Mouse (Mus musculus) lung, postnatal 25 days (tissue): ENCODE measurements around the gene Ano3.
"Not testable (repeated sequence)": the region's sequence is repeated elsewhere in the genome, so short reads cannot be mapped to it uniquely, and the experiment has no call there.

Experiments used
- DNase-seq: peaks from one replicate; pipeline ENCODE4 v3.0.0; 2022; ENCODE audit warnings: low spot score

Ano3 gene

GRCm38 (mm10) chr2:110950823-110951222, at the start of gene Ano3:
Gene Ano3, minus strand, starts transcription at chr2:110950923.
- not testable (repeated sequence) for DNase-seq

GRCm38 (mm10) chr2:110990071-110990470, 39.3 kb upstream of the Ano3 start:
- no peak for DNase-seq

GRCm38 (mm10) chr2:110989539-110989938, 38.8 kb upstream of the Ano3 start:
- no peak for DNase-seq

- DNase-seq = no peak
Measured at GRCm38 (mm10) chr2:110985853-110986271, 35.1 kb upstream of the Ano3 start.

- no peak for DNase-seq
Measured at GRCm38 (mm10) chr2:110981733-110982132, 31.0 kb upstream of the Ano3 start.

- DNase-seq = no peak
Measured at GRCm38 (mm10) chr2:110979610-110980009, 28.9 kb upstream of the Ano3 start.

- no peak for DNase-seq
Measured at GRCm38 (mm10) chr2:110976871-110977270, 26.1 kb upstream of the Ano3 start.

- DNase-seq = no peak
Measured at GRCm38 (mm10) chr2:110970158-110970557, 19.4 kb upstream of the Ano3 start.

- no peak for DNase-seq
Measured at GRCm38 (mm10) chr2:110965398-110965797, 14.7 kb upstream of the Ano3 start.

- no peak for DNase-seq
Measured at GRCm38 (mm10) chr2:110950432-110950803, 305 bp downstream of the Ano3 start.

GRCm38 (mm10) chr2:110949679-110950431, 868 bp downstream of the Ano3 start:
- no peak for DNase-seq

- no peak for DNase-seq
Measured at GRCm38 (mm10) chr2:110945171-110945570, 5.6 kb downstream of the Ano3 start.

- DNase-seq = no peak
Measured at GRCm38 (mm10) chr2:110935691-110936090, 15.0 kb downstream of the Ano3 start.

GRCm38 (mm10) chr2:110929126-110929525, 21.6 kb downstream of the Ano3 start:
- no peak for DNase-seq

- DNase-seq = no peak
Measured at GRCm38 (mm10) chr2:110909506-110909905, 41.2 kb downstream of the Ano3 start.

- no peak for DNase-seq
Measured at GRCm38 (mm10) chr2:110906473-110906872, 44.2 kb downstream of the Ano3 start.

GRCm38 (mm10) chr2:110896477-110897270, 54.0 kb downstream of the Ano3 start:
- no peak for DNase-seq

GRCm38 (mm10) chr2:110871650-110872049, 79.1 kb downstream of the Ano3 start:
- DNase-seq = no peak

- no peak for DNase-seq
Measured at GRCm38 (mm10) chr2:110865584-110865983, 85.1 kb downstream of the Ano3 start.

- no peak for DNase-seq
Measured at GRCm38 (mm10) chr2:110863376-110863775, 87.3 kb downstream of the Ano3 start.

GRCm38 (mm10) chr2:110839559-110840243, 111.0 kb downstream of the Ano3 start:
- DNase-seq = no peak

GRCm38 (mm10) chr2:110816189-110816588, 134.5 kb downstream of the Ano3 start:
- DNase-seq = no peak

GRCm38 (mm10) chr2:110814964-110815363, 135.8 kb downstream of the Ano3 start:
- no peak for DNase-seq
